Mouse (Mus musculus): ENCODE measurements around the gene Myo6.

Gene Myo6

GRCm38 (mm10) chr9:80184138-80184537 is 19.3 kb downstream of the Myo6 start:
- no peak for DNase-seq

GRCm38 (mm10) chr9:80185737-80186136 is 20.9 kb downstream of the Myo6 start:
- DNase-seq: no peak

GRCm38 (mm10) chr9:80186693-80187092 is 21.9 kb downstream of the Myo6 start:
- no peak for DNase-seq

- DNase-seq: no peak
These were observed 23.6 kb downstream of the Myo6 start for GRCm38 (mm10) chr9:80188324-80188893.

GRCm38 (mm10) chr9:80191240-80191639 is 26.4 kb downstream of the Myo6 start:
- no peak for DNase-seq

GRCm38 (mm10) chr9:80192324-80192723 is 27.5 kb downstream of the Myo6 start:
- no peak for DNase-seq

GRCm38 (mm10) chr9:80194446-80194845 is 29.6 kb downstream of the Myo6 start:
- DNase-seq: no peak

- DNase-seq: no peak
These were observed 31.3 kb downstream of the Myo6 start for GRCm38 (mm10) chr9:80196161-80196560.

GRCm38 (mm10) chr9:80197233-80197632 is 32.4 kb downstream of the Myo6 start:
- DNase-seq: no peak

- no peak for DNase-seq
These were observed 36.0 kb downstream of the Myo6 start for GRCm38 (mm10) chr9:80200855-80201254.

GRCm38 (mm10) chr9:80202374-80203060 is 37.7 kb downstream of the Myo6 start:
- DNase-seq: no peak

GRCm38 (mm10) chr9:80208681-80209080 is 43.9 kb downstream of the Myo6 start:
- no peak for DNase-seq

GRCm38 (mm10) chr9:80209459-80209858 is 44.6 kb downstream of the Myo6 start:
- DNase-seq: no peak

- DNase-seq: no peak
These were observed 45.3 kb downstream of the Myo6 start for GRCm38 (mm10) chr9:80210096-80210495.

- DNase-seq: no peak
These were observed 48.6 kb downstream of the Myo6 start for GRCm38 (mm10) chr9:80213428-80213827.

GRCm38 (mm10) chr9:80215502-80215901 is 50.7 kb downstream of the Myo6 start:
- DNase-seq: no peak

GRCm38 (mm10) chr9:80216786-80217501 is 52.1 kb downstream of the Myo6 start:
- DNase-seq: no peak

GRCm38 (mm10) chr9:80218718-80219117 is 53.9 kb downstream of the Myo6 start:
- no peak for DNase-seq

GRCm38 (mm10) chr9:80223989-80224635 is 59.3 kb downstream of the Myo6 start:
- DNase-seq: no peak

GRCm38 (mm10) chr9:80226579-80227325 is 61.9 kb downstream of the Myo6 start:
- no peak for DNase-seq

GRCm38 (mm10) chr9:80233831-80234455 is 69.1 kb downstream of the Myo6 start:
- DNase-seq: no peak

- DNase-seq: no peak
These were observed 72.5 kb downstream of the Myo6 start for GRCm38 (mm10) chr9:80237184-80237799.

Measured in thymus, postnatal 14 days (tissue).